Mouse (Mus musculus): ENCODE data around the gene Ssr1. TPM values are rescaled to one million over a fixed set of nuclear protein-coding genes. Genes with fewer than 3 reads are reported as not detected.

Gene Ssr1
- total RNA-seq, 2 experiments from 2014 or later = 84.5 to 86.1 TPM

DNA sequence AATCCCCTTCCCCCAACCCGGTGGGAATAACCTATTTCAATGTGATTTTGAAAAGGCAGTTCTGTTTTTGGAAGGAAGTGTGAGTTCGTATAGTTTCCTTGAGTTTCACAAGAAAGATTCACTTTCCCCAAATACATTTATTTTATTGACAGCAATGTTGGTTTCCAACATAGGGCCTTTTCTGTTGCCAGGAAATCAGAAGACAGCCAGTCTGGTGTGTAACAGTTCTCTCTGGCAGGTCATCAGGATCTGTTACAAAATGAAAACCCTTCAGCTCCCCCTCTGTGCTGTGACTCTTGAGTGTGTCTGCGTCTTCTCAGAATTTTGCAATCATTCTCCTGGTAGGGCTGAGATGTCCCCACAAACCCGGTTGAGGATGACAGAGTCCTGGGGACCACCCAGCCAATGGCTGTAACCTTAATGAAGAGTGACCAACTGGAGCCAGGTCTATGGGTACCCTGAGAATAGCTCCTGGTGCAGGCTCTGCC is 69.5 kb downstream of the Ssr1 start:
- intact Hi-C loops (cut with DNase I) = no loop called here
- DNase-seq = no peak

DNA sequence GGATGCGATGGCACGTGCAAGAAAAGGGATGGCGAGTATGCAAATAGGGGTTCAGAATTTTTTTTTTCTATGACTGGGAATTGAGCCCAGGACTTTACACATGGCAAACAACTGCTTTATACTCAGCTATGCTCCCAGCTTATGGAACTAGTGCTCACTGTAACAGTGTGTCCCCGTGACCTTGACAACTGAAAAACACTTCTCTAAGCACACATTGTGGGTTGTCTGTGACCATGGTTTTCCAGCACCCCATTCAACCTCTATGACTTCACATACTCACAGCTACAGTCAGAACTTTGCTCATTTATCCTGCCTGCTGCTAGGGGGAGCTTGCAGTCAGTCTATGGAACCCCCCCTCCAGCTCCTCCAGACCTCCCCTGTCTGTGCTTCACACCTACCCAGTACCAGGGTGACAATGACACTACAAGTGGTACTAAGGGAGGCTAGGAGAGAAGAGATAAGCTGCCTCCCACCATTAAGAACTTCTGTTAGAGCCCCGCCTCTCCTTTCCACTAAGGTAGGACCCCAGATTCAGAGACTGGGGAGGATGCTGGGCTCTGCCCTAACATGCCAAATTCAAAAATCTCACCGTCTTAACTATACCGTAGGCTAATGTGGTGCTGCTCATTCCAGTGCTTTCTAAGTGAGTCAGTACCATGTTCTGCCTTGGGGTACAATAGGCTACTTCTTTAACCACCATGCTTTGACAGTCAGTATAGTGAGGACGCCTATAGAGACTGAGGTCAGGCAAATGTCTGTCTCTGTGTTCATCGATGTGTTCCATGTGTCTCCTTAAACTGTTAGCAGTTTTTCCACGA is 70.2 kb downstream of the Ssr1 start:
- intact Hi-C loops (cut with DNase I) = no loop called here
- no peak for DNase-seq

DNA sequence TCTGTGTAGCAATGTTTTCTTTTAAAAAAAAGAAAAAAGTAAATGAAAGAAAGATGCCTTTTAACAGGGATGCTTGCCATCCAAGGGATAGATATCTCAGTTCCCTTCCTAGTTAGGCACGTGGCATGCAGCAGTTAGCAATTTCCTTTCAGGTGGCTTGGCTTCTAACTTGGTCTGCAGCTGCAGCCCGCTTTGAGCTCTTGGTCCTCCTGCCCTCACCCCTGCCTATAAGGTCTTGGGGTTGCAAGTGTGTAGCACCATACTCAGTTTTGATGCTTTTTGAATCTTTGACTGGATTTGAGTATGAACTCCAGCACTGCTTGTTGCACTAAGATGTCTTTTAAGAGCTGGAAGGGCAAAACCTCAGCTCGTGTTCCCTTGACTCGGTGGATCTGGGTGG is 70.9 kb downstream of the Ssr1 start:
- DNase-seq = no peak
- intact Hi-C loops (cut with DNase I) = no loop called here

DNA sequence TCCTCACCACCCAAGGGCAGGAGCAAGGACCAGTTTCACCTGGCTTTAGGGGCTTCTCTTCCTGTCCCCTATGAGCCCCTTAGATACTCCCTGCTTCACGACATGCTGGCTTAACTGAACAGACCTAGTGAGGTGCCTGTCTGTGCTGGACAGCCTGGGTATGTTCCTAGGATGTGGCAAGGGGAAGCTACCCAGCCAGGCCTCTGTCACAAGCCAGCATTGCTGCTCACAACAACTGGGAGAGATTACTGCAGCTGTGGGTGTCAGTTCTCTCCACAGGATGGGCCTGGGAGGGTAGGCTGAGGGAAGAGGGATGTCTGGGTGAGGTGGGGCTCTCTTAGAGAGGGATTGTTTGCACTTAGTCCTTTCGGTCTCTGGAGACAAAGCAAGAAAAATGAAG is 73.3 kb downstream of the Ssr1 start:
- intact Hi-C loops (cut with DNase I) = no loop called here
- DNase-seq = no peak

DNA sequence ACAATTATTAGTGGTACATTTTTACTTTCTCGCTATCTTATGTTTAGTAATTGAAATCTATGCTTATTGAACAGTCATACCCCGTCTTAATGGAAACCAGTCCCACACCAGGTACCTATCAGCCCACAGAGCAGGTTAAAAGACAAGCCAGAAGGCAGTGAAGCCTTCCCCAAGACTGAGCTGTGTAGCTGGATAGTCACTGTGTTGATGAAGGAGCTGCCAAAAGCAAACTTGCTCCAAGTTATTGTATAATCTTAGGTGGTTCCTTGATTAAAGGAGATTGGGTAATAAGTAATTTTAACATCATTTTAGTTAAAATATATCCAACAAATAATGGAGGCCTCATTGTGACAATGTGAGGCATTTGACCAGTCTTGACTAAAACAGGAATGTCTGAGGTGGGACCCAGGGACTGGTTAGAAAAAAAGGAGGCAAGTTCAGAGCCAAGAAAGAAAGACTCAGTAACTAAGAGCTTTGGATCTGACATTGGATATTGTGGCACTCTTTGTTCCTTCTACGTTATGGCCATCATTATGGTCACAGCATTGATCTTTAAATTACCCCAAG is 74.2 kb downstream of the Ssr1 start:
- DNase-seq = no peak
- intact Hi-C loops (cut with DNase I) = no loop called here

DNA sequence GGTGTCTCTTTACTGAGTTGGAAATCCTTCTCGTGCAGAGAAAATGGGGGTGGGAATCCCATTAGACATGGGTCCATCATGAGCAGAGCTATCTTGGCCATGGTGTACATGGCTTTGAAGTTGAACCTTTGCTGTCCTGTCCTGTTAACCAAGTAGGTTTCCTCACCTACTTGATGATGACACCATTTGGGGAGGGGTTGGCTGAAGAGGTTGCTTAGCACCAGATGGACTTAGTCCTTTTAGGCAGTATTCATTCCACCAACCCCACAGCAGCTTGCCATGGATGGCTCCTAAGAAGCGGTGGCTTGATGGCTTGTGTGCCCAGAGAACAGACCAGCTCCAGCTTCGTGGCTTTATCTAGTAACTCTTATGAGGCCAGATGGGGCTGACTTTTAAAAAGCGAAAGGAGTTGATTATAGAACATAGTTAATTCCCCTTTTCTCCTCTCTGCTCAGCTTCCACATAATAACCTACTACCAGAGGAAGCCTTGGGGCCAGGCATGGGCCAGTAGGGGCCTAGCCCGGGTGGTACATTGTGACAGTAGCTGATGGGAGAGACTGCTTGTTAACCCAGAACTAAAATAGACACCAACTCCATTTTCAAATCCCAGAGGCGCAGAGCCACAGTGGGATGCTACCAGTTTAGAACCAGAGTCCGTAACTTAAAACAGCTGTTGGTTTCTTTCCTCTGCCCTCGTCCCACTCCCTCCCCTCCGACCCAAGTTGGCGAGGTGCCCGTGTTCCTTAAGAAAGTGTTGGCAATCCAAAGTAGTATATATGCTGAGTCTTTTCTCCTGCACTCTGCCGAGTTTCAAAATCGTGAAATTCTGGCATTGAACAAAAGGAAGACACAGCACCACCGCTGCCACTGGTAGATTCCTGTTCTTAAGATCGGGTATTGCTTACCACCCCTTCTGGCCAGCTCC is 75.4 kb downstream of the Ssr1 start:
- intact Hi-C loops (cut with DNase I) = no loop called here
- no peak for DNase-seq

Other genes starting within 250 kb of the Ssr1 start
- 10 to 100 TPM in 1 of 2 experiments, 1 to 10 TPM in 1; 9.8 to 12.2 TPM for gene Rreb1, start 215.8 kb downstream of the Ssr1 start, total RNA-seq (2021)
- 10 to 100 TPM; 36.2 to 37.3 TPM for gene Riok1, start 42.8 kb upstream of the Ssr1 start, total RNA-seq (2021)
- gene Cage1, start 42.9 kb upstream of the Ssr1 start, total RNA-seq (2021) = 1 to 10 TPM; 3.6 to 3.8 TPM
- under 1 TPM; 0.38 to 0.40 TPM for gene Dsp, start 157.1 kb upstream of the Ssr1 start, total RNA-seq (2021)
- gene Snrnp48, start 210.7 kb upstream of the Ssr1 start, total RNA-seq (2021) = 10 to 100 TPM; 21.6 to 23.4 TPM